Mouse (Mus musculus) adipocyte (in vitro differentiated cells): ENCODE data around the gene Cpz.

Source experiments
- DNase-seq: peaks from one replicate; pipeline ENCODE4 v3.0.0-alpha.2; 2016; ENCODE audit warnings: low spot score

The Cpz gene

GRCm38 (mm10) chr5:35525469-35526123, at the start of gene Cpz:
TSS of gene Cpz (minus strand) at chr5:35525698.
- DNase-seq, result no peak

- peak; percentile 95 for DNase-seq
These were observed 49.4 kb upstream of the Cpz start, which contains the start of gene Trmt44 for GRCm38 (mm10) chr5:35574653-35575599. TSS of gene Trmt44 (minus strand) at chr5:35575070.

GRCm38 (mm10) chr5:35571546-35571945, 46.0 kb upstream of the Cpz start:
- DNase-seq, result no peak

DNA sequence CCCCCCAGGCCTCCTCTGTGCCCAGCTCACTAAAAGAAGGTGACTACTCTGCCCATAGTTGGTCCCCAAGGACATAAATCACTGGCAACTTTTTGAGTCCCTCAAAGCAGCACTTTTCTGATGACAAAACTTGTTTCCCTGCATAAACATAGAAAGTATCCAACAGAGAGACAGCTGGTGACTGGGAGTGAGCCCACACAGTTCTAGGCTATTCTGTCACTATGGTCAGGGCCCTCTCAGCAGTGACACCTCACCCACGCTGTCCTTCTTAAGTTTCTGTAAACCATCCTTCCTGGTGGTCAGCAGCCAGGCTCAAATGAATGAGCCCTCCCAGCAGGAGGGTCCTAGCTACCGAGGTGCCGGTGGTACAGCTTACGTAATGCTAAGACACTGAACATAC, 41.1 kb upstream of the Cpz start:
- DNase-seq, result no peak

DNA sequence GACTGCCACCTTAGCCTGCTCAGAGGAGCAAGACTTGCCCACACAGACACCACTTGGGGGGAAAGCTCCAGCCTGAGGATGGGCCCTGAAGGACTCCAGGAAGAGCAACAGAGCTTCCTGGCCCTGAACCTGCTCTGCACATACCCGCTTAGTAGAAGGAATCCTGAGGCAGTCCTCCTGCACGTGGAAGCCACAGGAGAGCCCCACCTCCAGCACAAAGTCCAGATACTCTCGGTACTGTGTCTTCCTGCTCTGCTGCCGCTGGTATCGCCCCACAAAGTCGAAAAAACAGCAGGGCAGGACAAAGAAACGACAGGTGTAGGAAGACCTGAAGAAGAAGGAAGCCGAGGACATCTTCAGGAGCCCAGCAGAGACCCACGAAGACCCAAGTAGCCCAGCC, 39.7 kb upstream of the Cpz start:
- no peak for DNase-seq

- peak; percentile 79 for DNase-seq
These were observed 38.0 kb upstream of the Cpz start for GRCm38 (mm10) chr5:35563449-35563848.

DNA sequence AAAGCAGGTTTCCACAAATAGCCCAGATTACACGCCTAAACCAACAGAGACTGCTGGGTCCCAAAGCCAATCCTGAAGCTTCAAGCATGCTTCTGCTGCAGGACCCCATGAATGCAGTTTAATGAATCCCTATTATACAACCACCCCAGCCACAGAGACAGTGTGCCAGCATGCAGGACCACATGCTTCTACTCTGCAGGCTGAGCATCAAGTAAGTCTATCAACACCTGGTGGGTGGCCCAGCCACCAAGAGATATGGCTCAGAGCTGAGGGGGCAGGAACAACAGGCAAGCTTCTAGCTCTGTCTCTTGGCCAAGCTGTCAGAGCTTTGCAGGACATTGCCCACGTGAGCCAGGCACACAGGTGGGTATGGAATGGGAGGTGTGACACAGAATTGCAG, 37.1 kb upstream of the Cpz start:
- DNase-seq, result no peak

- DNase-seq, result no peak
These were observed 33.9 kb upstream of the Cpz start for GRCm38 (mm10) chr5:35559447-35559846.

DNA sequence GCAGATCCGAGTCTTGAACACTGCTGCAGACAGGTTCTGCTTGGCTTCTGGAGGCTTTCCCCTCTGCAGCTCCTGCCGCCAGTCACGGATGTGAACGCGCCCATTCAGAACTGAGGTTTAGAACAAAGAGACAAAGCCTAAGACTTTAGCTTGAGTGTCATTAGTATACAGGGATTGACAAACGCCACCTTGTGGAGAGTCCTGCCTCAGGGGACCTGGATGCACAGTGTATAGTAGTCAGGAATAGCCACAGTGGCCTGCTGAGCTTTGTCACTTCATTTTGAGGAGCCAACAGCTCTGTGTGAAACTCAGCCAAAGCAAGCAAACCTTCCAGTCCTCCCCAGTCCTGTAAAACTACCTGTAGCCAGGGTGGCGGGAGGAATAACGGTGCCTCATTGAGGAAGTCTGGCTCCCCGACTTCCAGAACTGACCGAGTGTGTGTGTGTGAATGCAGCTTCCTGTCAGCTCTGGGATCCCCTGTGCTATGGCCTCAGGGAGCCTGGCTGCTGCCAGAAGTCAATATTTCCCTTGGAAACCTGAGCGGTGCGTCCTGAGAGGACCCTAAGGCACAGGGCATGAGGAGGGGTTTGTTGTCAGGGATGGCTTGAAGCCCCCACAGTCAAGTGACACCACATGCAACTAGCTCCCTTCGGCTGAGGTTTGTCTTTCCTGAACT, 32.6 kb upstream of the Cpz start:
- peak; percentile 48 for DNase-seq

DNA sequence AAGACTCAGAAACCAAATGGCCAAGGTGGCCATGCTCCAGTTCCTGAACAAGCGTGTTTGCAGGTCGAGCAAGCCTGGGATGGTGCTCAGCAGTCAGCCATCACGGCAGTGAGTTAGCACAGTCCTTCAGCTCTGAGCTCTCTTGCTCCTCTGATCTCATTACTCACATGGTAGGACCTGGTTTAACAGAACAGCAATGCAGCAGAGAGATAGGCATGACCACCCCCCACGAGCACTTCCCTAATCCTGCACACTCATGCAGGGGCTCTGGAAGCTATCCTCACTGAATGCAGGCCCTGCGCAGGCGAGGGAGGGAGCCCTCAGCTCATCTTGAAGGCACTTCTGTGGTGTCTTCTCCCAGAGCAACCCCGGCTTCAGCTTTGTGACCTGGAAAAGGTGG, 30.9 kb upstream of the Cpz start:
- DNase-seq, result no peak

DNA sequence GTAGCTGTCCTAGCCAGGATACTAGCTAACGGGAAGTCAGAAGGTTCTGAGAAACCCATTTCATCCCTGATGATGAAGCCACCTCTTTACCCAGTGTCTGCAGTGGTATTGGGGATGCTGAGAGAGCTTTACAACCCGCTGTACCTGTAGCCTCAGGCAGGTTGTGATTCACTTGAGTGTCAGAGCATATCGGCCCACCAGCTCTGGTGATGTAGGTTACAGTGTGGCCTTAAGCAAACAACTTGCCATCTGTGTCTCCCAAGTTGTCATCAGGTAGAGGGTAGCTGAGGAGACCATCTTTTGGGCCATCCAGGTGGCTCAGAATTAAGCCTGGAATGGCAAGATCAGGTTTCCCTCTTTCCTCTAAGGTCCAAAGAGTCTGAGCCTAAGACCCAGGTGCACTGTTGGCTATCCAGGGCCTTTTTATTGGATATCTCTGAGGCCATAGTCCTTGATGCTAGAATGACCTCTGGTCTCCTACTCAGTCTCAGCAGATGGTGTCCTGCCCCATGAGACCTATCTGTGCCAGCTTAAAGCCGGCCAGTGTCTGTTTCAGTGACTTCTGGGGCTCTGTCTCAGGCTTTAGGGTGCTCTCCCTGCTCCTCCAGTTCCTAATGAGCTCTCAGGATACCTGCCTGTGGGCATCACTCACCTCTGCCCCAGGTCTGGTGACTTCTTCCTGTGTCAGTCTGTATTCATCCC, 27.5 kb upstream of the Cpz start:
- peak; percentile 70 for DNase-seq

GRCm38 (mm10) chr5:35551855-35552837, 26.6 kb upstream of the Cpz start:
- peak; percentile 93 for DNase-seq

DNA sequence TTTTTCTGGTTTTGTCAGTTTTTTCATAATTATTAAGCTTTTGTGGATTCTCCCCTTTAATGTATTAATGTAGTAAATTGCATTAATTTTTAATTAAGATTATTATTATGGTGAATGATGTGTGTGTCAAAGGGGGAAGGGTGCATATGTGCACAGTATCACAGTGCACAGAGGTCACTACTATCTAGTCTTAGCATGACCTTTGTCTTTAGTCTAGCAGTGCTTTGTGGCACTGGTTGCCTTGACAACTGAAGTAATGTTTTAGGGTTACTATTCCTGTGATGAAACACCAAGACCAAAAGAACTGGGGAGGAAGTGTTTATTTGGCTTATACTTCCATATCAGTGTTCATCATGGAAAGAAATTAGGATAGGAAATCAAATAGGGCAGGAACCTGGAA, 20.6 kb upstream of the Cpz start:
- DNase-seq, result no peak

DNA sequence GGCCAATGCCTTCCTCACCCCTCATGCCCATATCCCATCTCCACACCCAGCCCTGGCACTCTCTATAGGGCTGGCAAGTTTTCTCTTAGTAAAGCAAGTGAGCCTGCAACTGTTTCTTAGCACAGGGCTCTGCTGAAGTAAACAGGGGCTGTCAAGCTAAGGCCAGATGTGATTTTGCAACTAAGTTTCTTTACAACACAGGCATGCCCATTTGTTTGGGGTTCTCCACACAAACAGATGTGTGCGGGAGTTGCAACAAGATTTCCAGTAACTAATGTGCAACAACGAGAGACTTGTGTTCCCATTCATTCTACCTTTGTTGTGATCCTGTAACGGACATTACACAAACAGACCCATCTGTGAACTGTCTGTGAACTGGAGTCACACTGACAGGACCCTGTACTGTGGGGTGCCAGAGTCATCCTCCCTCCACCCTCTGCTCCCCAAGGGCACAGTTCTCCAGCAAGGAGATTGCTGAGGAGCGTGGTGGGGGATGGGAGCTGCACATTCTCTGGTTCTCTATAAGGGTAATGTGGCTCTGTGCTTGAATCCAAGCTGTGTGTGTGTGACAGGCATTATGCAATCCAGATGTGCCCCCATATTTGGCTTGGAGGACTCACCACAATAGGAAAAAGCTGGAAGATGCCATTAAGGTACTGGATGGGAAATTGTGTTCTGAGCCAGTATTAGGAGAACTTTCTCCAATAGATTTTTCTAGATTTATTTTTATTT, 15.7 kb upstream of the Cpz start:
- DNase-seq, result peak; percentile 64

DNA sequence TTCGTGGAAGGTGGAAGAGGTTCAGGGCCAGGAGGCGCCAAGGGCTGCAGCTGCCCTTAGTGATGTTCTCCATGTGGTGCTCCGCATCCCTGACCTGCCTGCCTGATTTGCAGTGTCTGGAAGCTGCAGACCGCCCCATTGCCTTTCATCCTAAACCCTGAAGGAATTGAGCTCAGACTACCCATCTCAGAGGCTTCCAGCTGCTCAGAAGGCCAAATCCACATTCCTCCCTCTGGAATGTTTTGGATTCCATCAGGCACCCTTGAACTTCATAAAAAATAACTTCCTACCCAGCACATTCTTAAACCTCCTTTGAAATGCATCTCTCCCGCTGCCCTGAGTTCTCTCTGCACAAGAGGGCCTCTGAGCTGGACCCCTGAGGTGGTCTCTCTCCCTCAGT, 15.1 kb upstream of the Cpz start:
- DNase-seq, result no peak

- DNase-seq, result no peak
These were observed 14.1 kb upstream of the Cpz start for GRCm38 (mm10) chr5:35539576-35539975.

DNA sequence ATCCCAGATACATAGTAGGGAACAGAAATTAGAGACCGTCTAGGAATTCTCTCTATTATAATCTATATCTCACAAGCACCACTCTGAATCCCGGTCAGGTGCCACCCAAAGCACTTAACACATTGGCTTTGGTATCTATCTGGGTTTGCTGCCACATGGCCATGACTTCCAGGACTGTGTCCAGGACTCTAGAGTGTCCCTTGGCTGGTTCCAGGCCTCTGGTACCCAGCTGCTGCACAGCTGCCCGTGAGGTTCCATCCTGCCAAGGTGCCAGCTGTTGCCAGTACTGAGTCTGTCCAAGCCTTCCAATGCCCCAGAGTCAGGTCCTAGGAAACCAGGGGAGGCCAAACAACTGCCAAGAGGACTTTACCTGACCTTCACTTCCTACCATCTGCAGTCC, 12.5 kb upstream of the Cpz start:
- peak; percentile 33 for DNase-seq

GRCm38 (mm10) chr5:35537474-35537873, 12.0 kb upstream of the Cpz start:
- no peak for DNase-seq

DNA sequence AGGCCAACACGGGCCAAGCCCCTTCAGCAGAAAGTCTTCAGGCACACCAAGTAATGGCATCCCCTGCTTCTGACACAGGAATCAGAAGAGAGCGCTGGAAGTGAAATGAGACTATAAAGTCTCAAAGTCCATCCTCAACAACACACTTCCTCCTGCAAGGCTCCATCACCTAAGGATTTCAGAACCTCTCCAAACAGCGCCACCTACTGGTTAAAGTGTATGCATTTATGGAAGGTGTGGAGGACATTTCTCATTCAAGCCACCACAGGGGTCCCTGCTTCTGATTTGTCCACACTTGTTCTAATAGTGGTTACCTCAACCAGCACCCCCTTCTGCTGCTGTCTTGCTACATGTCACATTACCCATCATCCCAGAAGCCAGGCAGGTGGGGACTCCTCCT, 10.8 kb upstream of the Cpz start:
- peak; percentile 31 for DNase-seq

GRCm38 (mm10) chr5:35531586-35531985, 6.1 kb upstream of the Cpz start:
- peak; percentile 56 for DNase-seq
